Mouse (Mus musculus) CD4-positive helper T cell, adult 2 months (primary cell): Measurements from ENCODE around the gene Siglece.

Experiments used
- DNase-seq: peaks from one replicate; pipeline ENCODE4 v3.0.0-alpha.2; 2012; ENCODE audit warnings: low read depth, missing footprints, low spot score

Siglece gene

DNA sequence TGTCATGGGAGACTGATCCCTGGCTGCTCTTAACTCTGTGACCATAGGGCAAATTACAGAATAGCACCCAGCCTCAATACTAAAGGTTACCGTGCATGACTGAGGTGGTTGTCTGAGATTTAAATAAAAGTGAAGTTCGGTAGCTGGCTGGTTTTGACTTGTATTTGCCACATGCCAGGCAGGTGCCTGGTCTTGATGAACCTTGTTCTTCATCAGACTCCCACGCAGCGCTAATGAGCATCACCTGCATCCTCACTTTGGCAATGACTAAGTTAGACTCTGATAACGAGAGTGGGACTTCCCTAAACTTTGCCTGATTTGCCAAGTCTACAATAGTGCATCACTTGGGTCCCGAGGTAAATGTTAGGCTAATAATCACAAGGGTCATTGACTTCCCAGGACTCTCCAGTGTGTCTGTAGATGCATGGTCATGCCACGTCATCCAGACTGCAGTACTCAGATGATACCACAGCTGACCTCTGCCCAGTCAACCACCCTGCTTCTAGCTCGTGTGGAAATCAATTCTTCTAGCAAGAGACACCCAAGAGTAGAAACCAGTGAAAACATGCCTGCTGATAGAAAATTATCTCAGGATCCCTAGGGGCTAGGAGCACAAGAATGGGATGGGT is 34.1 kb downstream of the Siglece start:
- no peak for DNase-seq

DNA sequence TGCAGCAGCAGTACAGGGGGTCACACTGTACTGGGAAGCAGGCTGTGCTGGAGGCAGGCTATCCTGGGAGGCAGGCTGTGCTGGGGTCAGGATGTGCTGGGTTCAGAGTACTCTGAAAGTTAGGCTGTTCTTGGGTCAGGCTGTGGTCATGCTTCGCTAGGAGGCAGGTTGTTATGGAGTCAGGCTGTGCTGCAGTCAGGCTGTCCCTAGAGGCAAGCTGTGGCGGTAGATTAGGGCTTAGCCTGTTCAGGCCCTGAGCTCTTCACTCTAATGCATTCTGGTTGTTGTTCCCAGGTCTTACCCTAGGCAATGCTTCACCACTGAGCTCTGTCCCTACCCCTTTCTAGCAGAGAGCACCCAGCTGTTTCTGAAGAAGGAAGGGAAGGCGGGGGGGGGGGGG is 34.9 kb downstream of the Siglece start:
- no peak for DNase-seq

- no peak for DNase-seq
Measured at GRCm38 (mm10) chr7:43623819-43624218, 36.1 kb downstream of the Siglece start.

DNA sequence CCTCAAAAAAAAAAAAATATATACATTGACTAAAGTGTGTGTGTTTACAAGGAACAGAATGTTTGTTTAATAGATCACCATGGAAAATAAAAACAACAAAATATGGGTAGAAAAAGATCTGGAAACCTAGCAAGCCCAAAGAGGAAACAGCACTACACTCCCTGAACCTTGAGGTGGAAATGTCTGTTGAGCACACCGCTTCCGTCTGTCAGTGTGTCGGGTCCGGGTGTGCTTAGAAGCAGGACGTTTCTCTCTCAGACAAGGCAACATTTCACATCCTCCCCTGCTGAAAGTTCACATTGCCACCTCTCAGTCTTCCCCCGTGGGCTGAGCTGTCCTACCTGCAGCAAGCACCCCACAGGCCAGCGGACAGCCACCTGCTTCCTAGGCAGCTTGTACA is 37.0 kb downstream of the Siglece start:
- no peak for DNase-seq

- DNase-seq = no peak
Measured at GRCm38 (mm10) chr7:43613816-43614551, 46.0 kb downstream of the Siglece start.

DNA sequence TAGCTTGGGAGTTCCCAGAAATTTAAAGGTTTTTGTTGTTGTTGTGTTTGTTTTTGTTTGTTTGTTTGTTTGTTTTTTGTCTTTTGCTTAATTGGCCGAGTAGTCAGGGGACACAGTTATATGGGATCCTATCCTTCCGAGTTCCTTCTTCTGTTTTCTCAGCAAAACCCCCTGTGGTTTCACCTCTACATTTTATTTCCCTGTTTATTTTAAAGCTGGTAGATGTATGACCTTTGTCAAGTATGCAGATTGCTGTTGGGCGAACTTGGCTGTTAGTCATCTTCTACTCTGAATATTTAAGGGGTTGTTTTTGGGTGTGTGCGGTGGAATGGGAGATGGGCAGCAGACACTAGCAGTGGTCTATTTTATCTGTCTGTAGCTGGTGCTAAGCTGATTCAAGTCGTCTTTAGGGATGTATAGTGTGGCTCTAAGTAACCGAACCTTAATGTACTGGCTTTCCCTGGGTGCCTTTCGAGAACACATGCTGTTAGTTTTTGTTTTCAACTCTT is 51.6 kb downstream of the Siglece start:
- DNase-seq = no peak

DNA sequence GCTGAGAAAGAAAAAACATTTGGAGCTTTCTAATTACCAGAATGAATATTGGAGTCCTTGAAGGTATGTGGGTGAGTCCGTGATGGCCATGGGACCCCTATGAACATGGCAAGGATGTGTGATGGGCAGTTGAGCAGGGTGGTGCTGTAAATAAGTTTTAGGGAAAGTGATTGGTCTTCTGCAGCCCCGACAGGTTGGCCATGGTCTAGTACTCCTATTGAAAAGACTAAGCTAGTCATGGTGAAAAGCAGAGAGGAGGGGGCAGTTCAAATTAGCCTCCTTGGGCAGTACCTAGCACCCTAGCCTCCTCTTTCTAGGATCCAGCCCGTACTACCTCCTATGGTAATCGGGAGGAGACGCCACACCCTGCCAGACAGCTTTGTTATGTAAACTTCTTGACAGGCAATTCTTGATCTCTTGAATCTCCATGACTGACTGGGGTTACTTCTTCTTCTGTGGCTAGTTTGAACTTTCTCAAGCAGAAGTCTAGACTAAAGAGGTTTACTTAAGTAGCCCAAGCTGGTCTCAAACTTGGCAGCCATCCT is 52.1 kb downstream of the Siglece start:
- DNase-seq = no peak

- DNase-seq = peak; percentile 59
Measured at GRCm38 (mm10) chr7:43606896-43607742, 52.8 kb downstream of the Siglece start, which contains the start of gene Zfp819. Zfp819 (plus strand) TSS chr7:43607169.

DNA sequence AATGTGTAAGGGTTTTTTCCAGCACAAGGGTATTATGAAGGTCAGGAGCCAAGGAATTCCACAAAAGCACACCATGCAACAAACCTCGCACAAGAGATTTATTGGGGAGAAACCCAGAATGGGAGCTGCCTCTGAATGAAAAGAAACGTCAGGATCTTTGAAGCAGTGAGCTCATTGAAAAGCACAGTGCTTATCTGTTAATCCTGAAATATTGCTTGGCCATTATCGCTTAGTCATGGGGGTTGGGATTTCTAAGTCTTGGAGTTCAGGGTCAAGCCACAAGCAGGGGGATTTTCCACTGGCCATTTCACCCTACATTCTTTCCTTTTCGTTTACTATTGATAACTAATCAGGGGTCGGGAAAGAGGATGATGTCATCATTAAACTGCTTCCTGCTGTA is 58.1 kb downstream of the Siglece start:
- no peak for DNase-seq
